Mouse (Mus musculus): ENCODE measurements around the gene Map3k11. TPM values are rescaled to one million over a fixed set of nuclear protein-coding genes. Genes with fewer than 3 reads are reported as not detected.

Gene Map3k11
- polyA plus RNA-seq, 1 experiment, result 9.3 TPM

- Histone ChIP-seq H3K4me1 (ENCODE audit: control insufficient read depth, insufficient read depth, low read length) (peaks cover 10% of the 10 kb centered on the region; the same call in 1 of the 2 replicates), H3K4me3 (ENCODE audit: insufficient read depth, low read length) (peak overlapping the region; percentile 81), H3K27ac (ENCODE audit: insufficient read depth, low read length) (peak overlapping the region; percentile 55)
- TF ChIP-seq CTCF (IDR thresholded peaks at IDR 0.05; ENCODE audit: borderline replicate concordance, insufficient read depth, low read length) (no peak), POLR2A (IDR thresholded peaks at IDR 0.05; ENCODE audit: low read depth, low read length) (no peak)
Measured at GRCm38 (mm10) chr19:5728631-5729443, 40.3 kb downstream of the Map3k11 start.

DNA sequence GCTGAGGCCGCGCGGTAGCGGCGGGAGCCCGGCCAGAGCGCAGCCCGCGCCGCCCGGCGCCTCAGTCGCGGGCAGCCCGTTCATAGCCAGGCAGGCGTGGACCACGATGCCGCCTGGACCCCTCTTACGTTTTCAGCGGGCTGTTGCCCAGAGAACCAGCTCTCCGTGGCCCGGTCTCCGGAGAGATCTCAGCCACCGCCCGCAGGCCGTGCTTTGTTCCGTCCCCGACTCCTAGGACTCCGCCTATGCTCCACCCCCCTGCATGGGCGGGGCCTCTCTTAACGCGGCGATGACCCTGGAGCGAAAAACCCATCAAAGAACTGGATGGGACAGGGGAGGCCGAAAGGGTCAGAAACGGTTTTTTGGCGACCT, 40.9 kb downstream of the Map3k11 start, which contains the start of gene Fam89b:
Gene Fam89b (minus strand): TSS at position 210 of the 372 bp plus-strand sequence.
- TF ChIP-seq CTCF (IDR thresholded peaks at IDR 0.05; ENCODE audit: borderline replicate concordance, insufficient read depth, low read length), result no peak
- TF ChIP-seq POLR2A (IDR thresholded peaks at IDR 0.05; ENCODE audit: low read depth, low read length), result peak; percentile 97
- peak within 1 kb of the TSS; percentile 81 for H3K4me3 ChIP-seq (ENCODE audit: insufficient read depth, low read length)
- 0 out of 2 replicates have a peak, but pooled peaks cover 7% of the 10 kb centered on the region for H3K4me1 ChIP-seq (ENCODE audit: control insufficient read depth, insufficient read depth, low read length)
- H3K27ac ChIP-seq (ENCODE audit: insufficient read depth, low read length), result peak within 1 kb of the TSS; percentile 55

DNA sequence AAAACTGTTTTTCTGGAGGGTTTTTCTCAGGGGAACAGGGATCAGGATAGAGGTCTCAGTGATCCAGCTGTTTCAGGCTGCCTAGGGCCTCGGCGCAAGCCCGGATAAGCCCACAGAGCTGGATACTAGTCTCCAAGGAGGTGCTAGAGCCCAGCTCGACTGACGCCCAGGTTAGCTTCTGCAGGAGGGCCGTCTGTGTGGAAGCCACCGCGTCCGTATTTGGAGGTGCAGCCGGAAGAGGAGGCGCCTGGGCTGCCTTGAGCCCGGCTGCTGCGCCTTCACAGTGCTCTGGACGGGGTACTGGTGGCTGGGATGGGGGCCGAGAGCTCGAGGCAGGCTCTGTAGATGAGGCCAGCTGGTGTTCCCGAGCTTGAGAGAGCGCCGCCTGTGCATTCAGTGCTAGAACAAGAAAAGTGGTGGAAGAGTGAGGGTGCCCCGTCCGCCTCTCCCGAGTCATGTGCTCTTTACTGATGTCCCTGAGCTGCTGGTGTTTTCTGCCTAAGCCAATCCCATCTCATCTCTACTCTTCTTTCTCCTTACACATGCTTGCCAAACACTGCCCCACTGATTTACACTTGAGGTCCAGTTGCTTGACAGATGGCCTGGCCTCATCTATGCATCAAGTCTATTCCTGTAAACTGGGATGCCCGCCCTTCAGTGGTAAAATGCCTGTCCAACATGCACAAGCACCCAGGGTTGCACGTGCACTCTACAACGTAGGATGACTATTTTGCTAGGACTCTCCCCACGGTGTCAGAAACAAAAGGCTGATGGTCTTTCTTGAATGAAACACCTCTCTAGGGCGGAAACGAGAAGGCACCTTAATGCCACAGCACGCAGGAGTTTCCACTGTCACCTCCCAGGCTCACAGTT, 42.0 kb downstream of the Map3k11 start:
- Histone ChIP-seq H3K4me1 (ENCODE audit: control insufficient read depth, insufficient read depth, low read length) (0 out of 2 replicates have a peak, but pooled peaks cover 7% of the 10 kb centered on the region), H3K27ac (ENCODE audit: insufficient read depth, low read length) (no peak overlapping the region), H3K4me3 (ENCODE audit: insufficient read depth, low read length) (peak overlapping the region; percentile 78)
- TF ChIP-seq CTCF (IDR thresholded peaks at IDR 0.05; ENCODE audit: borderline replicate concordance, insufficient read depth, low read length), result no peak
- TF ChIP-seq POLR2A (IDR thresholded peaks at IDR 0.05; ENCODE audit: low read depth, low read length), result no peak

GRCm38 (mm10) chr19:5731264-5731978, 42.9 kb downstream of the Map3k11 start:
- peak overlapping the region; percentile 78 for H3K4me3 ChIP-seq (ENCODE audit: insufficient read depth, low read length)
- no peak overlapping the region for H3K27ac ChIP-seq (ENCODE audit: insufficient read depth, low read length)
- H3K4me1 ChIP-seq (ENCODE audit: control insufficient read depth, insufficient read depth, low read length), result 0 out of 2 replicates have a peak, but pooled peaks cover 7% of the 10 kb centered on the region
- TF ChIP-seq POLR2A (IDR thresholded peaks at IDR 0.05; ENCODE audit: low read depth, low read length) (peak; percentile 90), CTCF (IDR thresholded peaks at IDR 0.05; ENCODE audit: borderline replicate concordance, insufficient read depth, low read length) (no peak)

DNA sequence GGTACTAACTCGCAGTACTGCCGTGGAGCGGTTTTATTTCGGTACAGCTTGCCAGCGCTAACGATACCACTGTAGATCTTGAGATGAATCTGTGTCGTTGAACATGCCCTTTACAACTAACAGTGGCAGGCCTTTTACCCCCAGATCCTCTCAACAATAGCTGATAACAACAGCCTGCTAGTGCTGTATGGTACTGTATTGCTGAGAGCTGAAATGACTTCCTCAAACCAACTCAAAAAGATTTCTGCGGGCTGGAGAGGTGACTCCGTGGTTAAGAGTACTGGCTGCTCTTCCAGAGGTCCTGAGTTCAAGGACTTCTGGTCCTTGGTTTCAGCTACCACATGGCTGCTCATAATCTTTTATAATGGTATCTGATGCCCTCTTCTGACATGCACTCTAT, 45.8 kb downstream of the Map3k11 start:
- no peak overlapping the region for H3K27ac ChIP-seq (ENCODE audit: insufficient read depth, low read length)
- H3K4me3 ChIP-seq (ENCODE audit: insufficient read depth, low read length), result no peak overlapping the region
- 0 out of 2 replicates have a peak, but pooled peaks cover 2% of the 10 kb centered on the region for H3K4me1 ChIP-seq (ENCODE audit: control insufficient read depth, insufficient read depth, low read length)
- no peak for TF ChIP-seq POLR2A (IDR thresholded peaks at IDR 0.05; ENCODE audit: low read depth, low read length)
- no peak for TF ChIP-seq CTCF (IDR thresholded peaks at IDR 0.05; ENCODE audit: borderline replicate concordance, insufficient read depth, low read length)

DNA sequence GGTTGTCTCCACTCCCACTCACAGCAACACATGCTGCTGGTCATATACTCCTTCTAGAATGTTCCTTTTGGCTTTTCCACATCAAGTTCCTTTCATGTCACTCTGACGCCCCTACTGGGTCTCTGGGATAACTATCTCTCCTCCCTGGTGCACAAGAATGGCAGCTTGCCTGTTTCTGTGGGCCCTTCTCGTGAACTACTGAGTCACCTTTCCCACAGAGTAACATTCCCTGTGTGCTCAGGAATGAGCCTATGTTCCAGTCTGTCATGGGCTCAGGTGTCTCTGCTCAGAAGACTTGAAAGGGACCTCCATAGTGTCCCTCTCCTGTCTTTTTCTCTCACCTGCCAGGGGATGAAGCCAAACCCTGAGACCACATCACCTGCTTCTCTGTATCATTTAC, 50.9 kb downstream of the Map3k11 start:
- TF ChIP-seq POLR2A (IDR thresholded peaks at IDR 0.05; ENCODE audit: low read depth, low read length), result no peak
- no peak for TF ChIP-seq CTCF (IDR thresholded peaks at IDR 0.05; ENCODE audit: borderline replicate concordance, insufficient read depth, low read length)
- no peak overlapping the region for H3K27ac ChIP-seq (ENCODE audit: insufficient read depth, low read length)
- H3K4me3 ChIP-seq (ENCODE audit: insufficient read depth, low read length), result no peak overlapping the region
- peaks cover 9% of the 10 kb centered on the region for H3K4me1 ChIP-seq (ENCODE audit: control insufficient read depth, insufficient read depth, low read length)

DNA sequence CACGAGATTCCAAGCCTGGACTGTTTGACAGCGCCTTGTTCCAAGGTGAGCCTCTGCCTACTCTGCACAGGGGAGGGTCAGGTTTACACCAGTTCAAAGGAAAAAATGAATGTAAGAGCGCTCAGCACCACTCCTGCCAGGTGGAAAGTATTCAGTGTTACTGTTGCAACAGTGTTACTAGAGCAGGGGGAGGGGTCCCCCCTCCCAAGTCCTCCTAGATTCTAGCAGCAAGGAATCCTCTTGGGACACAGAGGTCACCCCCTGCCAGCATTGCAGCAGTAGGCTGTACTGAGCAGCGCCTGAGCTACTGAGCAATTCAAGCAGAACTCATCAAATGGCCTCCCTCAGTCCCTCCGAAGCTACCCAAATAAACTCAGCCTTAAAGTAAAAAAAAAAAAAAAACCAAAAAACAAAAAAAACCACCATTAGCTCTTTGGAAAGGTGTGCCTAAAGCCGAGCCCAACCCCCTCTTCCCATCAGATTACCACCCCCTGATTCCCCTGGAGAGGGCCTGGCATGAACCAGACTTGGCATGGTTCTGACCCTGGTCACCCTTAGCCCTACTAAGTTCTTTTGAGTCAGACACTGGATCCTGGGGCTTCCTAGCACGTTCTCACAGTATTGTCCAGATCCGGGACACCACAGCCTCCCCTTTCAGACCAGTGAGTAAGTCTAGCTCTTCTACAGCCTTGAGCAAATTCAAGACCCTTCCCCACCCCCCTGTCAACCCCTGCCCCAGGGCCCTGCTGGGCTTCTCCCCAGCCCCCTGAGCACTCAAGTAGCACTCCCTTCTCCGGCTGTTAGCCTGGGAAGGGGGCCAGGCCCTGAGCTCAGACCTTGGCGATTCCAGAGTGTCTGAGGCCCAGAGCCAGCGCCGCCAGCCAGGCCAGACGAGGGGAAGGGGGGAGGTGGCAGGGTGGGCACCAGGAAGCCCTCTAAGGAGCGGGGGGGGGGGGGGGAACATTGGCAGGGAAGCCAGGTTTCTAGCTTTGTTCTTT, 52.1 kb downstream of the Map3k11 start, which contains the start of gene Ltbp3:
Gene Ltbp3 (plus strand): TSS at position 585 of the 998 bp plus-strand sequence.
- TF ChIP-seq POLR2A (IDR thresholded peaks at IDR 0.05; ENCODE audit: low read depth, low read length), result no peak
- no peak for TF ChIP-seq CTCF (IDR thresholded peaks at IDR 0.05; ENCODE audit: borderline replicate concordance, insufficient read depth, low read length)
- Histone ChIP-seq H3K4me1 (ENCODE audit: control insufficient read depth, insufficient read depth, low read length) (peaks cover 13% of the 10 kb centered on the region), H3K27ac (ENCODE audit: insufficient read depth, low read length) (peak within 1 kb of the TSS; percentile 84), H3K4me3 (ENCODE audit: insufficient read depth, low read length) (peak within 1 kb of the TSS; percentile 78)

GRCm38 (mm10) chr19:5741641-5742240, 53.2 kb downstream of the Map3k11 start:
- TF ChIP-seq CTCF (IDR thresholded peaks at IDR 0.05; ENCODE audit: borderline replicate concordance, insufficient read depth, low read length) (no peak), POLR2A (IDR thresholded peaks at IDR 0.05; ENCODE audit: low read depth, low read length) (peak; percentile 90)
- peaks cover 16% of the 10 kb centered on the region for H3K4me1 ChIP-seq (ENCODE audit: control insufficient read depth, insufficient read depth, low read length)
- H3K27ac ChIP-seq (ENCODE audit: insufficient read depth, low read length), result peak overlapping the region; percentile 84

More at GRCm38 (mm10) chr19:5741641-5742240, 53.2 kb downstream of the Map3k11 start:
- peak overlapping the region; percentile 78 for H3K4me3 ChIP-seq (ENCODE audit: insufficient read depth, low read length)
